Mouse (Mus musculus) ES-CJ7 (cell line): ENCODE data around the gene Fbxl13.

Experiments
- DNase-seq: peaks from one replicate; pipeline ENCODE4 v3.0.0; 2011; ENCODE audit warnings: low read depth, low spot score

Fbxl13 gene

DNA sequence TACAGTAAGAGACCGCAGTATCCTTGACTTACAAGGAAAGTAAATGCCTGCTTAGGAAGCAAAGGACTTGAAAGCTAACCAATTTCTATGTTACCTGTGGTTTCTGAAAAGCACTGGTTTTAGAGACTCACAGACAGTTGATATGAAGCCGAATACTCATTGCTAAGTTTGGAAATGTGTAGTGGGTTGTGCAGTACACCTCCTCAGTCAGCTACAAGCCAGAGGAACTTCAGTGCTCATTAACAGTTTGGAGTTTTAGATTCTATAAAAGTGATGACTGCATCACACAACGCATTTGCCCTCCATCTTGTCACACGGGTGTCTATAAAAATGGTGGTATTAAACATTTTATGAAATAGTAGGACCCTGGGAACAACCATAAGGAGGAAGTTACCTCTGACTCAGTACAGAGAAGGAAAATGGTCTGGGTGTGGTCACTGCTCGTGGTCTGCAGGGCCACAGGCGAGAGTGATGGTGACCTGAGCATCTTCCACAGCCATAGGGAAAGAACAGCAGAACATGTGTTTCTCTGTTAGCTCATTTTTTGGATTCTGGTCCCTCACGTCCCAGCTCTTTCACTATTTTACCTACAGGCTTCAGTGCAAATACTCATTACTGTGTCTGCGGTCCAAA lies 160.1 kb downstream of the Fbxl13 start:
- DNase-seq: no peak

DNA sequence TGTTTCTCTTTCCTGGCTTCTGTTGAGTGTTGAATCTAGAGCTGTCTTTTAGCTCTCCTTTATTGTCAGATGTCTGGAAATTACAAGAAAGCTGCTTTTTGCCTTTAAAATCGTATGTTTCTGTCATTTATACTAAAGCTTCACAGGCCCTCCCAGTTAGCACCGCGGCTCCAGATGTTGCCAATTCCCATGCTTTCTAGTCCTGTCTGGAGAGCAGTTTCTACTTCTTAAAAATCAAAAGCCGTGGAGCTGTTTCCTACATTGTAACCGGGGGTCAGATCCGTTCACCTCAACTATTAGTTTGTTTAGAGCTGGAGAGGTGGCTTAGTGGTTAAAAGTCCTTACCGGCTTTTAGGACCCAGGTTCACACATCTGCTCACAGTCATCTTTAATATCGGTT lies 162.2 kb downstream of the Fbxl13 start:
- no peak for DNase-seq

- DNase-seq: no peak
These were observed 162.8 kb downstream of the Fbxl13 start for GRCm38 (mm10) chr5:21482446-21483222.

DNA sequence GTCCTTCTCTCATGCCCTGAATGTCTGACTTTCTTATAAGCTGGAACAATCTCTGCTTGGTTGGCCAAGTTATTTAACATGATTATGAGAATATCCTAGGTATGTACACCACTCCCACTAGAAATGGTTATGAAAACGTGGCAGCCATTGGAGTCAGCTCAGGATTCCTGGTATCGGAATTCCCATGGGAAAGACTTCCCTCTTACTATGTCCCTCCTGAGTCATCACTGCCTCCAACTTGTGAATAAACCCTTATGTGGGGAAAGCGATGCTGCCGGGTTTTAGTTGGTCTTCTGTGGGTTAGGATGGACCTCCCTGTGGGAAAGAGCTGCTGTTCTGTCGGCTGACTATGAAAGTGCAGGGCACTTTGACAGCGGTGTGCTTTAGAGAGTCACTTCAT lies 163.9 kb downstream of the Fbxl13 start:
- no peak for DNase-seq

- no peak for DNase-seq
These were observed 165.7 kb downstream of the Fbxl13 start for GRCm38 (mm10) chr5:21479746-21480145.

DNA sequence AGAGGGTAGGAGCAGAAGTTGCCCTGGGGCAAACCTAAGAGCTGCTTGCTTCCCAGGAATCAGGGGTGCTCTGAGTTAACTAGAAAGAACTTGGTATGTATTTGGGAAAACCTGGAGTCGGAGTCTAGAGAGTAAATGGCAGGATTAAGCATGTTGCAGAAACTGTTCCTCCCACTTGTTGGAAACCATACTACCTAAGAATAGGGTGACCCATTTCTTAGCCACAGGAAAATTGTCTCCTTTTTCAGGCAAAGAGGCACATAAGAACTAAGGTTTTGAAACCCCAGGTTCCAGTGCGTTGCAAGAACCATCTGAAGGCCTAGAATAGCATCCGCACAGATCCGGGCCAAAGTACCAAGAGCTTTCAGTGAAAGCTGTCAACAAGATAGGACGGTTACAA lies 167.0 kb downstream of the Fbxl13 start:
- no peak for DNase-seq

- DNase-seq: no peak
These were observed 177.3 kb downstream of the Fbxl13 start for GRCm38 (mm10) chr5:21468100-21468499.

DNA sequence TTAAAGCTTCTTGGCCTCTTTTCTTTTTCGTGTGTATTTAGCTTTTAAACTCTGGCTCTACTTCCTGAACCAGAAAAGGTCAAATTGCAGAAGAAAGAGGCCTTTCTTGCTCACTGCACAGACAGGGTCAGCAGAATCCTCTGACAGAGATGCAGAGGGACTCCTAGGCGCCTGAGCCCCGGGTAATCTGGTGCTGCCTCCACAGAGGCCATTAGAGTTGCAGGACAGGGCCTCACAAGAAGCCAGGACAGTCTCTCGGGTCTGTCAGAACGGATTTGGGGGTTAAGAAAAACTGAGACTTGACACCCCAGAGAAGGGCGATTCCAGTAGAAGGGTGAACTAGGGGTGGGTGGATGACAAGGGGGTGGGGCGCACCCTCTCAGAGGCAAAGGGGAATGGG lies 178.0 kb downstream of the Fbxl13 start:
- no peak for DNase-seq

- no peak for DNase-seq
These were observed 204.5 kb downstream of the Fbxl13 start for GRCm38 (mm10) chr5:21440833-21441530.

DNA sequence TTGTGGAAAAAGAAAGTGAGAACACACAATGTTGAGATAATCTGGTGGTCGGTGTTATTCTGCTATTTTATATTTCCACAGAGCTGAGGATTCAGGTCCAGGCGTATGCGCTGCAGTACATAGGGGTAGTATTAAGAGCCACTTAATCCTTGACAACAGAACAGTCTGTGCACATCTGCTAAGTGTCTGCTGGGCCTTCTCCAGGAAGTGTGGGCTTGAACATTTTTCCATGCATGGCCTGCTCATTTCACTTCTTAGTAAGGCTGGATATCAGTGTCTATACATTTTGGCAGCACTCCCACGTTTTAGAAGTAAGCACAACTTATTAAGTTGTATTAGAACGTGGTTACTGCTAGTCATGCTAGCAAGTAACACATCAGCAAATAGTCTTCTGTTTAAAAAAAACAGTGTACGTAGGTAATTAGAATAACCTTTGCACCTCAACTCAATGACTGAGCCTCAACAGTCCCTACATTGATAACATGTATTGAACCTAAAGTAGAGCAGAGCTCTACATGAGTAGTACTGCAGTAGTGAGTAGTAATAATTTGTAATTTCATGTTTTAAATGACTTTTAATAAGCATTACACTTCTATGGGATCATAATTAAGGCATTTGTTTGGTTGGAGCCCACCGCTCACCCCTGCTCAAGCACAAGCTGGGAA lies 205.9 kb downstream of the Fbxl13 start:
- no peak for DNase-seq

- DNase-seq: no peak
These were observed 207.0 kb downstream of the Fbxl13 start for GRCm38 (mm10) chr5:21438428-21438827.

- no peak for DNase-seq
These were observed 208.9 kb downstream of the Fbxl13 start for GRCm38 (mm10) chr5:21436471-21436975.

DNA sequence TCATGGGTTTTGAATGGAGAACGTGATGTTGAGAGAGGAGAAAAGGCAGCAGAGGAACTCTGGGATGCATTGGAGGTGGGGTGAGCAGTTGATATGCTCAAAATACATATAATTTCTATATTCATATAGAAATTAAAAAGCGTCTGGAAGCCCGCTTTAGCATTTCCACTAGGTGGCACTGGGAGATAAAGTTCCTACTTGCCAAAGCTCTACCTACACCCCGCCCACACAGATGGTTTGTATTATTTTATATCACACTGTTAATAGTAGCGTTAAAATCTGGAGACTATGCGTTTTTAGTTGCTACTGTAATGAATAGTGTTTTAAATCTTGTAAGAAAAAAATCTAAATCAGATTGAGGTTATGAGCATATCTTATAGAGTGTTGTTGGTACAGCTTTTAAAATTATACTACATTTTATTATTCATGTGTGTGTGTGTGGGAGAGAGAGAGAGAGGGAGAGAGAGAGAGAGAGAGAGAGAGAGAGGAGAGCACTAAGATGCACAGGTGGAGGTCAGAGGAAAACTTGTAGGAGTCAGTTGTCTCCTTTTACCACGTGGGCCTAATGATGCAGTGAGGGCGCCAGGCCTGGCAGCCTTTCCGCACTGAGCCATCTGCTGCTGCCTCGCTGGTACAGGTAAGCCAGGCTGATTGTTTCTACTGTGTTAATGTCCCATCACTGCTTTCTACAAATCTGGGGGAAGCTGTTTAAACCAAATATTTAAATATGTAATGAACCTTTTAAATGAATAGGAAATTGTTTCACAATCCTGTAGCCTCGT lies 211.1 kb downstream of the Fbxl13 start:
- no peak for DNase-seq
